ENCODE assay signal across 10 mouse cellular contexts in genomic region chr12:15704412-15704811, GRCm38 (mm10).
A peak's percentile ranks its signal among the peaks of the same experiment; 100 is the strongest.
DNase-seq lines count a peak whose midpoint lies in the region; ATAC-seq and TF ChIP-seq lines count a peak whose summit lies in the region.
"Had no signal": no experiment of that assay in that cellular context is flagged by ENCODE, and none has a peak within 500 bp of the region (broad histone marks: within the 10 kb centered on the region; RNA-seq: fewer than 3 reads in every experiment).

No protein-coding gene starts in this region.

- TF ChIP-seq POLR2A in small intestine, adult 2 months (IDR thresholded peaks at IDR 0.05; ENCODE audit: low read depth, low read length): no peak

- no peaks in the 10 kb centered on the region for H3K27me3 ChIP-seq in small intestine, adult 2 months (ENCODE audit: control insufficient read depth, insufficient read depth, low read length)
- H3K27me3 ChIP-seq: CH12.LX; neural tube, embryonic 13.5 days had no signal

- WGBS in small intestine, adult 2 months: 45% methylated on average over 5 of the region's 5 CpGs

- no peak for TF ChIP-seq CTCF in small intestine, adult 2 months (IDR thresholded peaks at IDR 0.05; ENCODE audit: extremely low read depth, insufficient read length, insufficient replicate concordance, low read depth, low read length)

- H3K27ac ChIP-seq in small intestine, adult 2 months (ENCODE audit: insufficient read depth, low read depth, low read length): 0 out of 2 replicates have a peak overlapping the region, but pooled peaks have one; percentile 18
- H3K27ac ChIP-seq: neural tube, embryonic 13.5 days had no signal

- H3K4me1 ChIP-seq in small intestine, adult 2 months (ENCODE audit: control insufficient read depth, insufficient read depth, insufficient read length, low read length): no peaks in the 10 kb centered on the region

- no peak overlapping the region for H3K4me3 ChIP-seq in small intestine, adult 2 months (ENCODE audit: low read depth, low read length)
- H3K4me3 ChIP-seq: neural tube, embryonic 13.5 days had no signal

- no peaks in the 10 kb centered on the region for H3K36me3 ChIP-seq in small intestine, adult 2 months (ENCODE audit: control insufficient read depth, insufficient read depth, low read length)
- H3K36me3 ChIP-seq: neural tube, embryonic 13.5 days had no signal

- DNase-seq in embryo, embryonic 10 days (ENCODE audit: low spot score): peak; percentile 58
- no peak for DNase-seq in embryo, embryonic 9.5 days (ENCODE audit: extremely low spot score)
- peak; percentile 92 for DNase-seq in NIH3T3 (ENCODE audit: low read depth)
- peak; percentile 44 to 67 for DNase-seq in gastrocnemius, adult 8-10 months (ENCODE audit: low spot score in 2 of 2)
- peak; percentile 84 for DNase-seq in kidney, adult 11 months
- peak; percentile 81 to 86 for DNase-seq in lung, adult 18-20 months

- ATAC-seq in inflammation-experienced regulatory T-cells, adult 6 months: no peak
